Mouse (Mus musculus) heart, adult 8-10 months (tissue): Measurements from ENCODE around the gene Tardbp. TPM values are rescaled to one million over a fixed set of nuclear protein-coding genes. Genes with fewer than 3 reads are reported as not detected.

Experiments
- DNase-seq: peaks from one replicate; pipeline ENCODE4 v3.0.0; 2022; ENCODE audit warnings: low spot score
- total RNA-seq, 4 experiments: library from RNA; stranded (reverse); gene quantifications; 2 replicates each; pipeline ENCODE4 v1.2.4; 2022

Tardbp gene
- total RNA-seq, 4 experiments from 2014 or later = 108 to 133 (median 124) TPM

GRCm38 (mm10) chr4:148602357-148603120 is 24.3 kb downstream of the Tardbp start, which contains the start of gene Masp2:
Masp2 (plus strand) TSS chr4:148602554.
- no peak for DNase-seq

GRCm38 (mm10) chr4:148601871-148602270 is 24.9 kb downstream of the Tardbp start:
- DNase-seq = no peak

- no peak for DNase-seq
Observed at GRCm38 (mm10) chr4:148600316-148600715, 26.5 kb downstream of the Tardbp start.

- DNase-seq = no peak
Observed at GRCm38 (mm10) chr4:148598826-148599225, 28.0 kb downstream of the Tardbp start.

- no peak for DNase-seq
Observed at GRCm38 (mm10) chr4:148596731-148597130, 30.1 kb downstream of the Tardbp start.

- no peak for DNase-seq
Observed at GRCm38 (mm10) chr4:148595916-148596315, 30.9 kb downstream of the Tardbp start.

- no peak for DNase-seq
Observed at GRCm38 (mm10) chr4:148593996-148594395, 32.8 kb downstream of the Tardbp start.

- no peak for DNase-seq
Observed at GRCm38 (mm10) chr4:148591637-148592380, 35.0 kb downstream of the Tardbp start.

GRCm38 (mm10) chr4:148591171-148591630 is 35.6 kb downstream of the Tardbp start, which contains the start of gene Srm:
Srm (plus strand) TSS chr4:148591503.
- peak; percentile 96 for DNase-seq

GRCm38 (mm10) chr4:148590421-148591170 is 36.2 kb downstream of the Tardbp start:
- no peak for DNase-seq

GRCm38 (mm10) chr4:148589565-148589964 is 37.3 kb downstream of the Tardbp start:
- DNase-seq = no peak

- no peak for DNase-seq
Observed at GRCm38 (mm10) chr4:148588793-148589192, 38.0 kb downstream of the Tardbp start.

- no peak for DNase-seq
Observed at GRCm38 (mm10) chr4:148586648-148587047, 40.2 kb downstream of the Tardbp start.

GRCm38 (mm10) chr4:148583257-148583656 is 43.6 kb downstream of the Tardbp start:
- DNase-seq = no peak

GRCm38 (mm10) chr4:148581422-148581821 is 45.4 kb downstream of the Tardbp start:
- no peak for DNase-seq

GRCm38 (mm10) chr4:148580765-148581164 is 46.1 kb downstream of the Tardbp start:
- DNase-seq = no peak

GRCm38 (mm10) chr4:148573222-148573621 is 53.6 kb downstream of the Tardbp start:
- DNase-seq = no peak

- DNase-seq = no peak
Observed at GRCm38 (mm10) chr4:148570693-148571295, 56.0 kb downstream of the Tardbp start.

- DNase-seq = no peak
Observed at GRCm38 (mm10) chr4:148570138-148570537, 56.7 kb downstream of the Tardbp start.

GRCm38 (mm10) chr4:148563595-148563994 is 63.2 kb downstream of the Tardbp start:
- no peak for DNase-seq

- DNase-seq = no peak
Observed at GRCm38 (mm10) chr4:148562676-148563075, 64.1 kb downstream of the Tardbp start.
